Mouse (Mus musculus): Measurements from ENCODE around the gene Vapb. TPM values are rescaled to one million over a fixed set of nuclear protein-coding genes. Genes with fewer than 3 reads are reported as not detected.

Gene Vapb
- total RNA-seq, 2 experiments from 2014 or later = 160 to 166 TPM

DNA sequence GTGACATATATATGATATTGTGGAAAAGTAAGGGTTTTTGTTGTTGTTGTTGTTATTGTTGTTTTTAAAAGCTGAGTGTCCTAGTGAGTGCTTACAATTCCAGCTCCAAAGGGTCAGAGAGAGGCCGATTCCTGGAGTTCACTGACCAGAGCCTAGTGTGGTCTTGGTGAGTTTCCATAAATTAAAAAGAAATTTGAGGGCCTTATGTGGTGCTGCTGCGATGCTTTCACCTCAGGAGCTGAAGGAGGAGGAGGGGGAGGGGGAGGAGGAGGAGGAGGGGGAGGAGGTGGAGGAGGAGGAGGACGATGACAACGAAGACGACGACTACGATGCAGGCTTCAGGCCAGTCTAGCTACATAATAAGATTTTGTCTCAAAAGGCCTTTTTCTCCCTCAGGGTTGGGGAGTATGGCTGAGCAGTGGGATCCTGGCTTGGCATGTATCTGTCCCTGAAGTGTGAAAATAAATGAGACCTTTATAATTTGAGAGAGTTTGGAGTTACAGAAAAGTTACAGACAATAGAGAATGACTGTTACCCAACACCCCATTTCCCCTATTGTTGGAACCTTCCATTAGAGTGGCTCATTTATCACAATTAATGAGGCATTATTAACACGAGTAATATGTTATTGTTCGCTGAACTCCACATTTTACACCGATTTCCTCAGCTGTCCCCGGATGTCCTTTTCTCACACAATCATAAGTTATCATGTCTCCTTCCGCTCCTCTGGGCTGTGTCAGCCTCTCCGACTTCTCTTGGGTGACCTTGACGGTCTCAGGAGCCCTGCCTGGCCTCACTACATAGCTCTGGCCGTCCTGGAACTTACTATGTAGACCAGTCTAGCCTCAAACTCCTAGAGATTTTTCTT is 12.1 kb upstream of the Vapb start:
- no peak for DNase-seq
- intact Hi-C loops (cut with DNase I; ENCODE audit: low total_unique reads) = no loop called here

DNA sequence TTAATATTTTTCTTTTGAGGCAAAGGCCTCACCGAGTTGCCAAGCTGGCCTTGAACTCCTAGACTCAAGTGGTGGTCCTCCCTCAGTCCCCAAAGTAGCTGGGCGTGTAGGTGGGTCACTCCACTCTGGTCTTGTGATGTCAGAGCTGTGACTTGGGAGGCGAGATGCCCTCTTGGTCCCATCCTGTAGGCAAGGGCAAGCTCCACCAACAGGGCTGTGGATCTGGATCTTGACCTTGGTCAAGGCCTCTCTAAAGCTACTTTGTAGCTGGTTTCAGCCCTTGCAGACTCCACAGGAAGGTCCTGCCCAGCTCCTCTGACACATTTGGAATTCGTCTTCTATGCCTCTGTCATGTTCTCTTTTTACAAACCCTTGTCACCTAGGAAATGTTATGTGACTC is 11.5 kb upstream of the Vapb start:
- no peak for DNase-seq
- intact Hi-C loops (cut with DNase I; ENCODE audit: low total_unique reads) = no loop called here

DNA sequence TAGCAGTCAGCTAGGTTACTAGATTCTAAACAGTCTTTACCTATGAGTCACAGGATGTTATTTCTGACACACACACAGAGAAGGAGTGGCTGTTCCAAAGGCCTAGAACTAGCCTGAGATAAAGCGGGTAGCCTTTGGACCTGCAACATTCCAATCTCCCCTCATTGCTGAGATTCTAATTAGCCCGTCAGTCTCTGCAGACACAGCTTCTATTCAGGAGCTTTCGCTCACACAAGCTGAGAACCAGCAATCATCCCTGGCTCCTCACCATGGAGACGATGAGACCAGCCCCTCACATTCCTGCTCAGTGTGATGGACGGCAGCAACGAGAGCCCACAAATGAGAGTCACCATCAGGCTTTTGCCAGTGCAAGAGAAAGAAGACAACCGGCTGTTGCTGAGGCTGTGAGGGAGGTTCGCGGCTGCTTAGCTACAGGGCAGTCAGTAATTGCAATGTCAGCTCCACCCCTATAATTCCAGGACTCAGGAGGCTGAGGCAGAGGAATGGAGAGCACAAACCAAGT is 6.8 kb upstream of the Vapb start:
- intact Hi-C loops (cut with DNase I; ENCODE audit: low total_unique reads) = loop anchor here (10.0 kb wide), 1 partner anchor 136 kb away; no protein-coding TSS in a partner anchor

DNA sequence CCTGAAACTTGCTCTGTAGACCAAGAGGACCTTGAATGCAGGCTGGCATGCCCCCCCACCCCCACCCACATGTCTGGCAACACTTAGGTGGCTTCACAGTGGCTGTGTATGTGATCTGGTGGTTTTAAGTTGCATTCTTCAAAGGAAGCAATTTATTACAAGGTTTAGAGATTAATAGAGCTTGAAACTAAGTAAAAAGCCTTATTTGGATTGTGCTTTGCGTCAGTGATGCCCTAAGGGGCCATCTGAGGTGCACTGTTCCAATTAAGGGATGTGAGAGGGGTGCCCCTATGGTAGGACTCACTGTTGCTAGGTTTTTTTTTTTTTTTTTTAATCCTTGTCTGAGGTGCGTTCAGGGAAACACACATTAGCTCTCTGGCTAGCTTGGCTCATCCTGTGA is 2.9 kb upstream of the Vapb start:
- DNase-seq = no peak
- intact Hi-C loops (cut with DNase I; ENCODE audit: low total_unique reads) = loop anchor here (10.0 kb wide), 1 partner anchor 140 kb away; no protein-coding TSS in a partner anchor

More for the DNA sequence above, 6.8 kb upstream of the Vapb start:
- no peak for DNase-seq

DNA sequence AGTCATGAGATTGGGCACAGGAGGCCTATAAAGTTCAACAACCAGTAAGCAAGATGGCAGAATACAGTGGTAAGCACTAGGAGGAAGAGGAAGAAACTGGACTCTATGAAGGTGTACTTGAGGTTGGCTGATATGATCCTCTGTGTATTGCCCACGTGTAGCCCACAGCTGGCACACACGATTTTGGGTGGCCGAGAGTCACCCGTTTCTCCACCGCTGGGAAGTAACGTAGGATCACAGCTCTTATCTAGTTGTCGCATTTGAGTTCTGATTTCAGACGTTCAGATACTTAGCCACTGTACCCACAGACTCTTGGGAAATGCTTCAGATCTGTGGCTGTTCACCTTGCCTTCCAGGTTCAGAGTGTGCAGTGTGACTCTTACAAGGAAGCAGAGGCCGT is 921 bp downstream of the Vapb start:
- no peak for DNase-seq
- intact Hi-C loops (cut with DNase I; ENCODE audit: low total_unique reads) = loop anchor here (10.0 kb wide), 1 partner anchor 143 kb away; no protein-coding TSS in a partner anchor

DNA sequence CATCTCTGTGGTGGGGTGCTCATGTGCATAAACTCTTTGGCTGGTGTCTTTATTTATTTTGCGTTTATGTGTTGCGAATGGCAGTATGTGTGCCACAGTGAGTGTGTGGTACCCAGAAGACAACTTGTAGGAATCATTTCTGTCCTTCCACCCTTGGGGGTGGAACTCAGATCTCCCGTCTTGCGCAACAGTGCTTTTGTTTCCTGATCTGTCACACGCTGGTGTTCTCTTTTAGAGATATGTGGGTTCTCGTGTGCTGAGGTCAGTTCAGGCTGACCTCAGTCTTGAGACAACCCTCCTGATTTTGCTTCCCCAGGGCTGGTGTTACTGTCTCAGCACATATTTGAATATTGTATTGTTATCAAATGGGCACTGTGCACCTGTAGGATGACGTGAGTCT is 1.8 kb downstream of the Vapb start:
- no peak for DNase-seq
- intact Hi-C loops (cut with DNase I; ENCODE audit: low total_unique reads) = loop anchor here (10.0 kb wide), 1 partner anchor 144 kb away; no protein-coding TSS in a partner anchor

DNA sequence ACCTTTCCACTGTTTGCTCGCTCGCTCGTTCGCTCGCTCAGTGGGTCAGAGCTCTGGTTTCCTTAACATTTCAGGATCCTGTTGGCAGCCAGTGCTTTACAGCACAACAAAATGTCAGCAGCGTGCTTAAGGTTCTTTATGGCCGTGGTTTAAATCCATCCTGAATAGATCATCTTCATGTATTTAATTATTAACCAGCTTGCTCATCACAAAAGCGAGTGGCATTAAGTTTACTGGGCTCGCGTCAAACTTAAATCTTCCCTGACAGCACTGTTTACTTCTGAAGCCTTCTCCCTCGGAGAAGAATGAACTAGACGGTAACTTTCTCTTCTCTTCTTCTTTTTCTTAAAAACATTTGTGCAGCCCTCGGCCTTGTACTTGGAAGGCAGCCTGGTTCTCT is 4.8 kb downstream of the Vapb start:
- intact Hi-C loops (cut with DNase I; ENCODE audit: low total_unique reads) = no loop called here
- DNase-seq = no peak

DNA sequence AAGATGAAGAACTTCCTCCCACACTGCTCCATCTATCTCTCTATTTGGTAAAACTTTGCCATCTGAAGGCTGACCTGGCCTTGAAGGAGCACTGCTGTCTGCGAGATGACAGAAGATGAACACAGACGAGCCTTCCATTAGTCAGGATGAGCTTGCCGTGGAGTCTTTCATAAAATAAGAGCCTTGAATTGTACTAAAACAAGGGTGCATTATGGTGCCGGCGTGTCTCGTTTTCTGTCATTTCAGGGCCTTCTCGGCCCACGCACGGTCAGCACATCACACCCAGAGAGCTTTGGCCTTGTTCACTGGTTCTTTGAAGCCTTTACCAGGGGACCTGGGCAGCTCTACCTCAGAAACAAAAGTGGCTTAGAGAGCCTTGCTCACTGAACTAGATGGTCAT is 5.4 kb downstream of the Vapb start:
- intact Hi-C loops (cut with DNase I; ENCODE audit: low total_unique reads) = no loop called here
- no peak for DNase-seq

DNA sequence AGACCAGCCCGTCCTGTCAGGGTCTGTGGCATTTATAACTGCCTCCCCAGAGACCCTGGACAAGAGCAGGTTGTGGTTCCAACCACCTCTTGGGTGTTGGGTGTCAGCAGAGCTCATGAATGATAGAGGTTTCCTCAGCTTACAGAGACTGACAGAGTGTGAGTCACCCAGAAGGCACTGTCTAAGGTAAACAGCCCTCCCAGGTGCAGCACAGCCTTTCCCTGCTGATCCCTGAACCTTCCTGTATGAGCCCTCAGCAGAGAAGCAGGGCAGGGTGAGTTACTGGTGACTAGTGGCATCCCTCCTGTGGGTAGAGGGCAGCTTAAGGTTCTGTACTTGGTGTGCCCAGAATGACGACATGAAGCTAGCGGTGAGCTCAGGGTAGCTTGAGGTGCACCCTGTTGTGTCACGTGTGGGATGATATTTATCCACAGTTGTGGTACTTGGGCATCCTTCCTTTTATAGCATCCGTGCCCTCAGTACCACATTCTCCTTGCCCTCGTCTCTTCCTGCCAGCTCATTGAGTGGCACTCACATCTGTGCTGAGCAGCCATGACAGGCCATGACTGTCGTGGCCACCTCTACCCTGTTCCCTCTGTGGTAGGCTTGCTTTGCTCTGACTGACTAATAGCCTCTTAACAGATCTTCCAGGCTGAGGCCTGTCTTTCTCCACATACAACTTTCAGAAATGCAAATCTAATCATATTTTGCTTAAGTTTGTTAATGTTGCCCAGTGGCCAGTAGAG is 6.9 kb downstream of the Vapb start:
- DNase-seq = no peak
- intact Hi-C loops (cut with DNase I; ENCODE audit: low total_unique reads) = no loop called here

DNA sequence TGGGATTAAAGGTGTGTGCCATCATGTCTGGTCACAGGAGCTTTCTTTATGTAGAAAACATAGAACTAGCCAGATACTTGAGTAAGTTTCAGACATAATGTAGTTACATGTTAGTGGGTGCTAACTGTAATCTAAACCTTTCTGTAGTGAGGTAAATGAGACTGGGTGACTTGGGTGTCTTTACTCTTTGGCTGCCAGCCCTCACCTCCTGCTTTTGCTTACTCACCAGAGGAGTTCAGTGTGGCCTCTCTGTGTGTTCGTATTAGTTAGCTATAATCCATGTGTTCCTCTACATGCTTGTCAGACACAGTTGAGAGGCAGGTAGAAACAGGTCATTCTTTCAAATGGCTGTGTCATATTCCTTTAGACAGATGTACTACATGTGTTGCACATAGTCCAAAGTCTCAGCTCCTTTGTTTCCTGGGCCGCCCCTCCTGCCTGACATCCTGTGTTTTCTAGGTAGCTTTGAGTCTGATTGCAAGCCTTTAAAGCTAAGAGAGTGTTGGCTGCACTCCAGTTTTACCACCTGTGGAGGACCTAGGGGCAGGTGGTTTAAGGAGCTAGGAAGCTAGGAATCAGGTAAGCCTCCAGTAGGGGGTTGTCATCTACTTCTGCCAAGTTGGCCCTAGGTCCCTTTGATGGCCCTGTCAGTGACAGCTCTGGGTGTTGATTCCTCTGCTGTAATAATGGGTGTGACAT is 11.8 kb downstream of the Vapb start:
- intact Hi-C loops (cut with DNase I; ENCODE audit: low total_unique reads) = no loop called here
- no peak for DNase-seq

DNA sequence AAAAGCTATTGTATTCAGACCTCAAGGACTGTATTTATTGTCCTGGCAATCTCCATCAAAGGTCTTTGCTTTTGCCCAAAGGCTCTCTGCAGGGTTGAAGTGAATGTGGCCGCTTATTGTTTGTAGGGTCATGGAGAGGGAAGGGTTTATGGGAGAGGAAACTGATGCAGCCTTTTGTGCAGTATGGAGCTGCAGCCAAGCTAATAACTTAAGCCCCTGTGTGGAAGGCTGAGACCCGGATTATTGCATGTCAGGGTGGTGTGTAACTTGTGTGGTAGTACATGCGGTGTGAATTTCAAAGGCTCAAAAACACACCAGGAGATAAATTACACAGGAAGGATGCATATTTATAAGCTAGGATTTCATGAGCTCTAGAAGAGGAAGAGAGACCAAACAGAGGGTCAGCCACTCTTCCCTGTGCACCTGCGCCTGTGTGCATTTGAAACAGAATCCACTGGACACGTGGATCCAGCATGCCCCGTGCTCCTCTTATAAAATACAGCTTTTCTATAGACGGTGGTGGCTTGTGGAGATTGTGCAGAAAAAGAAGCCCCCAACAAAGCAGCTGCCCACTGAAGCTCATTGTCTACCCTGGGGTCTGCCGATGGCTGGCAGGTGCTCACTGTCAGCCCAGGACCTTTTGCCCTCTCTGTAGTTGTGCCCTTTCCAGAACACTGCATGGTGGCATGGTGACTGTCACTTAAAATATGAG is 18.3 kb downstream of the Vapb start:
- intact Hi-C loops (cut with DNase I; ENCODE audit: low total_unique reads) = no loop called here
- no peak for DNase-seq

DNA sequence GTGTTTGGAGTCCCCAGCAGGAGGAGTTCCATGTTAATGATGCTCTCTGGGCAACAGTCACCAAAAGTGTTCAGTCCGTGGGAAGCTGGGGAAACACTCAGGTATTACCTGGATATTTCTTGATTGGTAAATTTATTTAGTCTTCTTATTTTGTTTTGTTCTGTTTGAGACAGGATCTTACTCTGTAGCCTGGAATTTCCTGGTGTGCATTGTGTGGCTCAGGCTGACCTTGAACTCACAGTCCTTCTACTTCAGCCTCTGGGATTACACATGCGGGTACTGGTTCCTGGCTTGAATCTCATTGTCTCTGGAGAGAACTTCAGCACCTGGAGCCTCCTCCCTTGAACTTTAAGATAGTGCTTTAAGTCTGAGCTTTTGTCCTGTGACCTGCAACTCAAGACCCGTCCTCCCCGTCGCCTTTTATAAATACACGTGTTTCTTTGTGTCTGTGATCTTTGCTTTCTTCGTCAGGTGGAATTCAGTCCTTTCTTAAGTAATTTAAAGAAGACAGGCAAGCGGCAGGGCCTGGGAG is 20.4 kb downstream of the Vapb start:
- intact Hi-C loops (cut with DNase I; ENCODE audit: low total_unique reads) = no loop called here
- DNase-seq = no peak

DNA sequence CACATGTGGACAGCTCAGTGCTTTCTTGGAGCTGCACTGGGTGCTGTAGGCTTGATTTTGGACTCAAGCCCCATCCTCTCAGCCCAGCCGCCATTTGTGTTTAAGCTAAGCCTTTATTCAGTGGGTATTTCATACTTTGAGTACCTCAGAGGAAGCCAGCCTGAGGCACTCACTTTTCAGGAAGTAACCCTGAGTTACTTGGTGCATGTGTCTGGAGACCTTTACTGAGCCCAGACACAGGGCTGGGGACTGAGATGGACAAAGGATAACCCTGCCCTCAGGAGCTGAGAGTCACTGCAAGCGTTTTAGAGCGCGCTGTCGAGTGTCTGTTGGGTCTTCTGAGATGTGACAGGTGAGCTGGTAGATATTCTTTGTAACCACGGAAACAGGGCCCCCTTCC is 23.3 kb downstream of the Vapb start:
- intact Hi-C loops (cut with DNase I; ENCODE audit: low total_unique reads) = no loop called here
- no peak for DNase-seq

DNA sequence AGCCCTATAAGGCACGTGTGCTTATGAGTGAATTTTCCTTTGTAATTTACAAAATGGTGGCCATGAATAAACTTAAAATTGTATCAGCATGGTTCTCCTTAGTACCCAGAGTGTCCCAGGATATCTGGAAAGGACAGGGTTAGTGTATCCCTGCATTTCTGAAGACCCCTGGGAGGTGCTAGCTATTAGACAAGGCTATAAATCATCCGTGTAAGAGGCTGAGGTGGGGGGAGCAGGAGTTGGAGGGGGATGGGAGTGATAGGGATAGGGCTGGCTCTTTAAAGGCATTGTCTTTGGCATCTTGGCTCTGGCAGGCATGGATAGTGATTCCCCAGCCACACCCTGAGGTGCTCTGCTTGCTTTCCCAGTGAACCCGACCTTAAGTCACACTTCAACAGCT is 27.3 kb downstream of the Vapb start:
- intact Hi-C loops (cut with DNase I; ENCODE audit: low total_unique reads) = no loop called here
- no peak for DNase-seq

DNA sequence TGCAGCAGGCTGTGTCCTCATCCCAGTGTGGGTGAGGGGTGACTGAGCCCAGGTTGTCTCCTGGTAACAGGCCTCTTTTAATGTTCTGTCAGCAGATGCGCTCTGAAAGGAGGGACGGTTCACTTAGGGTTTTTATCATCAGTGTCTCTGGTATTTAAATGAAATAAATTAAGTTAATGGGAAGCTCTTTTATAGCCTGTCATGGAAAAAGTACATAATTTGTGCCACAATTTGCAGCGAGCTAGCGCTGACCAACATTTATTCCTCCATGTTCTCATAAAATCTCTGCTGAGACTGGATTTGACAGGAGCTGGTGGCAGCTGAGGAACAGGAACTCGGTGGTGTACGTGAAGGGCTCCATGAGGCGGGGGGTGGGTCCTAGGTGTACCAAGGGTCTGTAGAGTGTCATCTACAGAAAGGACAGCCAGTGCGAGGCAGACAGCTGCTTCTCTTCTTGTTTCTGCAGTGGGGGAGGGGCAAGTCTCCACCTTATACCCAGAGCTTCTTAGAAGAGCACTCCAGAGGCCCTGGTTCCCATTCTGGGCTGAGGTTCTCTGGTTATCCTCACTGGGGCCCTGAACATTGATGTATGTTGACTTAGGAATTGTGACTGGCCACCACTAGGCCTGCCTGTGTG is 30.8 kb downstream of the Vapb start:
- DNase-seq = no peak
- intact Hi-C loops (cut with DNase I; ENCODE audit: low total_unique reads) = no loop called here

DNA sequence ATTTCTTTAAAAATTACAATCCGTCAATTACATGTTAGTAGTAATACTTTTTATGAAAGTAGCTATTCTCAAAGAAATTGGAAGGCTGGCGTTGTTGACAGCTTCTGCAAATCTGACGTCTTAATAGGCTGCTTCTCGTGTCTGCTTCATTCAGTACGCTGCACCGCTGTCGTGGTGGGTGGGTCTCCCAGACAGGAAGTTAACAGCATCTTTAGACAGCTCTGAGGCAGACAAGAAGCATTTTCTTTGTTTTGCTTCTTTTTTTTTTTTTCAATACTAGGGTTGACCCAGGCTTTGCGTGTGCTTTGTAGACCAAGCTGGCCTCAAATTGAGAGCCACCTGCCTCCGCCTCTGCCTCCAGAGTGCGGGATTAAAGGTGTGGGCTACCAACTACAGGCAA is 31.9 kb downstream of the Vapb start:
- DNase-seq = no peak
- intact Hi-C loops (cut with DNase I; ENCODE audit: low total_unique reads) = no loop called here

DNA sequence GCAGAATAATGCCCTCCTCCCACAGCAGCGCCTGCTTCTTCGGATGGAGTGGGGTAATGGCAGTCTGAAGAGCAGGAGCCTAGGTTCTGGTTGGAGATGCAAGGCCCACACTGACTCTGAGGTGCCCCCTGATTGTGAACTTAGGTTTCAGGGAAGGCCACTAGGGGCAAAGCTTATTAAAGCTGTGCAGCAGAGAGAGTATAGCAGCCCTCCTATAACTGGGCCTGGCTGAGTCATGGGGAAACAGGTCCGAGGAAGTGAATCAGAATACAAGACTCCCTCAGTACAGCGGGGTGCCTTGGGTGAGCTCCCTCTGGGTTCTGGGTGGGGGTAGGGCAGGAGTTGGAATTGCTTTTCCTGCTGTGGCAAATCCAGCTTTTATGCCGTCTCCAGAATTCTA is 33.3 kb downstream of the Vapb start:
- intact Hi-C loops (cut with DNase I; ENCODE audit: low total_unique reads) = no loop called here
- no peak for DNase-seq

DNA sequence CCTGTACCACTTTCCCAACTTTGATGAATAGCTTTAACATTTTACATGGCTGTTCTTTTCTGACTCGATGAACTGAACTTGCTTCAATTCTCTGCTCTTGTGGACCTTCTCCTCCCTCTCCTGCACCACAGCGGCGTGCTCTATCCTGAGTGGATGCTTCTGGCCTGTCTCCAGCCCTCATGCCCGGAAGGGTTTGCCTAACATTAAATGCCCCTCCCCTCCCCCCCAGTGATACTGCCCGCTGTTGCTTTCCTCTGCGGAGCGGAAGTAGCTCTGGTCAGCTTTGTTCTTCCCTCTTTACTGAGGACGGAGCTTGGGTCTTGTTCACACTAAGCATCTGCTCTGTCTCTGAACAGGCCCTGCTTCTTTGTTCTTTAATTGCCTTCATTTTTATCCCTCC is 34.4 kb downstream of the Vapb start:
- intact Hi-C loops (cut with DNase I; ENCODE audit: low total_unique reads) = no loop called here
- DNase-seq = no peak

DNA sequence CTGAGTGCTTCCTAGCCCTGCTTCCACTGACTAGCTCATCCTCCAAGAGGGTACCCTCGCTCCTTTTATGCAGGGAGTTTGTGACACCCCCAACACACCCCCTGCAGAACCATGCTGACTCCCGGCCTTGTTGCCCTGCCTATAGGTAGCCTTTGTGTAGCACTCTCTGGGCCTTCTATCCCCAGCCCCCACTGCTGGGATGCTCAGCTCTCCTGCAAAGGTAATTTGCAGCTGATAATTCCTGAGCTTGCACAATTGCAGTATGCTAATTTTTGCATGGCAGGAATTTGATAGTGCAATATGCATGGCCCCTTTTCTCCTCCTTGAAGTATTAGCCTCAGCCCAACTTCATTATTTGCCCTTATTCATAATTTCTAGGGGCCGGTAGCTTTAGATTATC is 38.2 kb downstream of the Vapb start:
- intact Hi-C loops (cut with DNase I; ENCODE audit: low total_unique reads) = no loop called here
- DNase-seq = no peak
